Mouse (Mus musculus): ENCODE results near the gene Arhgap17.

DNA sequence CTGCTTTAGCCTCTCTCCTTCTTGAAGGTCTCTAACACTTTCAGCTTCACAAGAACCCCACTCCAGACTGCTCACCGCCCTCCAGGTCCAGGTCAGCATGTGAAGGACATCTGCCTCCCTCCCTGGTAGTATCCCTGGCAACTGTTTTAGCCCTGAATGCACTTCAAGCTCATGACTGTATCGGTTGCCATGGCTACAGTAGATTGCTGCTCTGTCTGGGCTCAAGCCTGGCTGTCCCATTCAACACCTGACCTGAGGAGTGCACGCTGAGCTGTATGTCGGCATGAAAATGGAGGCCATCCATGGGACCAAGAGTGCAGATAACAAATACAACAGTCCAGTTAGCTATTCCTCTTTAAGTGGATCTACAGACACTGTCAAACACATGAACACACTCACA is 131.1 kb downstream of the Arhgap17 start:
- TF ChIP-seq CTCF (IDR thresholded peaks at IDR 0.05; ENCODE audit: low read depth, low read length) (no peak), POLR2AphosphoS5 (IDR thresholded peaks at IDR 0.05; ENCODE audit: insufficient replicate concordance, low read depth, low read length) (no peak)
